Mouse (Mus musculus): ENCODE data around the gene Kmt5a.

DNA sequence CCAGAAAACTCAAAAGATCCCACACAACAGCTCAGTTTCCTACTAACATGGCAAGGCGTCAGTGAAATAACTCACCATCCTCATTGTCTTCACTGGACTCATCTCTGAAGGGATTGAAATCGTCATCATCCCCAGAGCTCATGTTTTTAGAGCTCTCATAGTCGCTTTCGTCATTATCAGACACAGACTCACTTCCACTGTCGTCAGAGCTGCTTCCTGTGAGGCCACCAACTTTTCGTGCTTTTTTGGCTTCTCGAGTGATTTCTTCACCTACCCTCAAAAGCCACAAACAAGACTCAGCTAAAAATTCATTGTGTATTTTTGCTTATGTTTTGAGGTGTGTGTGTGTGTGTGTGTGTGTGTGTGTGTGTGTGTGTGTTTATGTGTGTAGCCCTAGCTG, 46.0 kb upstream of the Kmt5a start:
- TF ChIP-seq CTCF (IDR thresholded peaks at IDR 0.05; ENCODE audit: insufficient read depth, low read length): no peak
- TF ChIP-seq POLR2A (IDR thresholded peaks at IDR 0.05; ENCODE audit: borderline replicate concordance, extremely low read depth, low read depth, low read length): no peak

All from lung, adult 2 months (tissue).